Mouse (Mus musculus) v-Abl transformed pro-B cells (cell line): ENCODE measurements around the gene Lipc.

ENCODE experiments used
- in situ Hi-C, 2 experiments: fragments of 400-800 bp; cut with MboI; formaldehyde crosslinking; loops; one replicate each; pipeline ENCODE4 v1.15.1; 2025; ENCODE audit not compliant: unreplicated experiment in 2 of 2

The Lipc gene

GRCm38 (mm10) chr9:70834217-70834616 lies 117.8 kb downstream of the Lipc start:
- in situ Hi-C loops = loop anchor here (5.0 to 10.0 kb wide), 8 partner anchors 58 to 238 kb away; partner anchors contain the start of gene Adam10 (in 1 of the 2)

- in situ Hi-C loops = loop anchor here (5.0 to 10.0 kb wide), 8 partner anchors 59 to 239 kb away; partner anchors contain the start of gene Adam10 (in 1 of the 2)
Measured at GRCm38 (mm10) chr9:70833111-70833908, 118.7 kb downstream of the Lipc start.

- in situ Hi-C loops = loop anchor here (5.0 to 10.0 kb wide), 8 partner anchors 60 to 240 kb away; partner anchors contain the start of gene Adam10 (in 1 of the 2)
Measured at GRCm38 (mm10) chr9:70832231-70832630, 119.8 kb downstream of the Lipc start.

GRCm38 (mm10) chr9:70830844-70831529 lies 121.0 kb downstream of the Lipc start:
- in situ Hi-C loops = loop anchor here (5.0 to 10.0 kb wide), 8 partner anchors 61 to 241 kb away; partner anchors contain the start of gene Adam10 (in 1 of the 2)

GRCm38 (mm10) chr9:70829784-70830488 lies 122.1 kb downstream of the Lipc start:
- in situ Hi-C loops = loop anchor here (5.0 to 10.0 kb wide), 8 partner anchors 62 to 242 kb away; partner anchors contain the start of gene Adam10 (in 1 of the 2)

GRCm38 (mm10) chr9:70827911-70828310 lies 124.1 kb downstream of the Lipc start:
- in situ Hi-C loops = no loop called here

- in situ Hi-C loops = no loop called here
Measured at GRCm38 (mm10) chr9:70824103-70824502, 127.9 kb downstream of the Lipc start.

- in situ Hi-C loops = no loop called here
Measured at GRCm38 (mm10) chr9:70818739-70819138, 133.3 kb downstream of the Lipc start.

- in situ Hi-C loops = no loop called here
Measured at GRCm38 (mm10) chr9:70817396-70817795, 134.6 kb downstream of the Lipc start.

- in situ Hi-C loops = no loop called here
Measured at GRCm38 (mm10) chr9:70816701-70817305, 135.2 kb downstream of the Lipc start.

GRCm38 (mm10) chr9:70812551-70812950 lies 139.5 kb downstream of the Lipc start:
- in situ Hi-C loops = no loop called here

- in situ Hi-C loops = no loop called here
Measured at GRCm38 (mm10) chr9:70807714-70808113, 144.3 kb downstream of the Lipc start.

GRCm38 (mm10) chr9:70806069-70806468 lies 146.0 kb downstream of the Lipc start:
- in situ Hi-C loops = no loop called here

- in situ Hi-C loops = no loop called here
Measured at GRCm38 (mm10) chr9:70802816-70803215, 149.2 kb downstream of the Lipc start.

- in situ Hi-C loops = no loop called here
Measured at GRCm38 (mm10) chr9:70801761-70802160, 150.3 kb downstream of the Lipc start.

GRCm38 (mm10) chr9:70800588-70801315 lies 151.3 kb downstream of the Lipc start:
- in situ Hi-C loops = no loop called here

GRCm38 (mm10) chr9:70795439-70795757 lies 156.6 kb downstream of the Lipc start:
- in situ Hi-C loops = no loop called here

- in situ Hi-C loops = no loop called here
Measured at GRCm38 (mm10) chr9:70794643-70795438, 157.2 kb downstream of the Lipc start.

- in situ Hi-C loops = no loop called here
Measured at GRCm38 (mm10) chr9:70790621-70791020, 161.4 kb downstream of the Lipc start.
